Mouse (Mus musculus): ENCODE data around the gene Ppargc1a. TPM values are rescaled to one million over a fixed set of nuclear protein-coding genes. Genes with fewer than 3 reads are reported as not detected.
A peak's percentile ranks its signal among the peaks of the same experiment; 100 is the strongest.

Ppargc1a gene
- polyA plus RNA-seq, 1 experiment from 2014 or later, result 8.1 TPM

DNA sequence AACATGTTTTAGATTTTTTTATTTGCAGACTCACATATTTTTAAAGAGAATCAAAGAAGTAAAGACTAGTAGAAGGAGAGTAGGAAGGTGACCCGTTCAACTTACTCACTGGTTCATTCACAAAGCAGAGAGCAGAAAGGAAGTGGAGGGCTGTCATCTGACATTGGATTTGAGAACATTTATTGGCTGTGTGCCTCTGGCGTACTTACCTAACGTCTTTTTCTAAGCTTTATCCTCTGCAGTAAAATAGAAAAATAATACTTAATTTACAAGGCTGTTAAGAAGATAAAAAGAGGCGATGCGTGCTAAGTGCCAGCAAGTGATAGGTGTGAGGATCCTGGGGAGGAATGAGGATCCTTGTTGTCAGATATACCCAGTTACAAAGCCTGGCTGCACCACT, 24.7 kb upstream of the Ppargc1a start:
- TF ChIP-seq CTCF (IDR thresholded peaks at IDR 0.05; ENCODE audit: low read depth), result no peak
- Histone ChIP-seq H3K27me3 (replicated peaks; ENCODE audit: control insufficient read depth, insufficient read depth, low read length) (no peaks in the 10 kb centered on the region), H3K4me2 (replicated peaks; ENCODE audit: low read depth) (no peak overlapping the region), H3K9ac (ENCODE audit: low read depth, low read length) (no peak overlapping the region), H3K9me3 (ENCODE audit: control insufficient read depth) (no peaks in the 10 kb centered on the region), H3K4me1 (replicated peaks; ENCODE audit: control insufficient read depth, insufficient read depth, low read length) (no peaks in the 10 kb centered on the region), H3K4me3 (ENCODE audit: low read depth, low read length) (no peak overlapping the region), H3K36me3 (ENCODE audit: control insufficient read depth, insufficient read depth) (no peaks in the 10 kb centered on the region), H3K27ac (ENCODE audit: low read depth, low read length) (no peak overlapping the region)
- no peak for ATAC-seq
- 39% methylated on average over 5 of the region's 5 CpGs for WGBS

DNA sequence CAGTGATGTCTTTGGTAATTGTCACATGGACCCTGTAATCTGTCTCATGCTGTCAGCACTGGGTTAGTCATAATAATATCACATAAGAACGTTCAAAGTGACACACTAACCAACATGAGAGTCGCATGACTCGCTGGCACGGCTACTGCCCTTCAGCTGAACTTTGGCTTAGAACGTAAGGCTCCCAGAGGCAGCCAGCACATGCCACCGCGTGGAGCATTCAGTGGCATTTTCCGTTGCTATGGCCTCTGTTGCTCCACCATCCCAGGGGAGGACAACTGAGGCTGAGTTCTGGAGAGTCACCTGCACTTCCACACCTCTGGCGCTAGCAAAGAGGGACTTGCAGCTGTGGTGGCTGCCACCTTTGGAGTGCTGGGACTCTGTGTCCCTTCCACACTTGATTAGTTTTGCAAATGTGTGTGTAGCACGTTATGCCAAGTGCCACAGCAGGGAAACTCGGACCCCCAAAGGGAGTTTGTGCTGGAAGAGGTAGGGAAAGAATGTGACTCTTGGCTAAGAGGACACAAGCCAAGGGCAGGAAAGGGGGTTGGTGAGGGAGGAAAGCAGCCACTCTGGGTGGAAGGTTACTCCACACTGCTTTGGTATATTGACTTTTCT, 24.1 kb upstream of the Ppargc1a start:
- no peak overlapping the region for H3K4me3 ChIP-seq (ENCODE audit: low read depth, low read length)
- no peaks in the 10 kb centered on the region for H3K27me3 ChIP-seq (replicated peaks; ENCODE audit: control insufficient read depth, insufficient read depth, low read length)
- 15% methylated on average over 11 of the region's 11 CpGs for WGBS
- H3K9me3 ChIP-seq (ENCODE audit: control insufficient read depth), result no peaks in the 10 kb centered on the region
- no peaks in the 10 kb centered on the region for H3K36me3 ChIP-seq (ENCODE audit: control insufficient read depth, insufficient read depth)
- H3K27ac ChIP-seq (ENCODE audit: low read depth, low read length), result peak overlapping the region; percentile 17; the same call in 1 of the 2 replicates
- peak; percentile 98 for ATAC-seq
- no peak overlapping the region for H3K9ac ChIP-seq (ENCODE audit: low read depth, low read length)
- H3K4me2 ChIP-seq (replicated peaks; ENCODE audit: low read depth), result peak overlapping the region; percentile 30; the same call in 1 of the 2 replicates
- peak; percentile 23; the same call in 1 of the 2 replicates for TF ChIP-seq CTCF (IDR thresholded peaks at IDR 0.05; ENCODE audit: low read depth)
- no peaks in the 10 kb centered on the region for H3K4me1 ChIP-seq (replicated peaks; ENCODE audit: control insufficient read depth, insufficient read depth, low read length)

DNA sequence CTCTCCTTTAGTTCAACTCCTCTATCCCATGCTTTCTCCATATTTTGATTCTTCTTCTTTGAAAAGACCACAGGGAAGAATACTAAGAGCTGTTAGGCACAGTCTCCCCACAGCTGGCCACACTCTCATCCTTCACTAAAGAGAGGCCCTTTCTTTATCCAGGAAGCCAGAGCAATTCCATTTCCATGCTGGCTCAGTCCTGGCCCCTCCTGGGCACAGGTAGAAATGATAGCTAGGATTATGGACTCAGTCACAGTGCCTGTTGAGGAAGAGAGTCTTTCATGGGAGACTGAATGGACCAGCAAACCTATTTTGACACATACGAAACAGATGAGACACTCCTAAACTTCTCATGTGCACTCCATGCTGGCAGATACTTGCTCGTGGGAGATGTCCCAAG, 18.7 kb upstream of the Ppargc1a start:
- H3K4me3 ChIP-seq (ENCODE audit: low read depth, low read length), result no peak overlapping the region
- H3K27ac ChIP-seq (ENCODE audit: low read depth, low read length), result no peak overlapping the region
- peaks cover 3% of the 10 kb centered on the region; the same call in 1 of the 2 replicates for H3K4me1 ChIP-seq (replicated peaks; ENCODE audit: control insufficient read depth, insufficient read depth, low read length)
- no peaks in the 10 kb centered on the region for H3K36me3 ChIP-seq (ENCODE audit: control insufficient read depth, insufficient read depth)
- H3K9ac ChIP-seq (ENCODE audit: low read depth, low read length), result no peak overlapping the region
- peak; percentile 75 for TF ChIP-seq CTCF (IDR thresholded peaks at IDR 0.05; ENCODE audit: low read depth)
- H3K9me3 ChIP-seq (ENCODE audit: control insufficient read depth), result no peaks in the 10 kb centered on the region
- WGBS, result 84% methylated on average over 2 of the region's 2 CpGs
- H3K4me2 ChIP-seq (replicated peaks; ENCODE audit: low read depth), result no peak overlapping the region
- ATAC-seq, result 0 out of 2 replicates have a peak, but pooled peaks have one; percentile 55
- H3K27me3 ChIP-seq (replicated peaks; ENCODE audit: control insufficient read depth, insufficient read depth, low read length), result no peaks in the 10 kb centered on the region

DNA sequence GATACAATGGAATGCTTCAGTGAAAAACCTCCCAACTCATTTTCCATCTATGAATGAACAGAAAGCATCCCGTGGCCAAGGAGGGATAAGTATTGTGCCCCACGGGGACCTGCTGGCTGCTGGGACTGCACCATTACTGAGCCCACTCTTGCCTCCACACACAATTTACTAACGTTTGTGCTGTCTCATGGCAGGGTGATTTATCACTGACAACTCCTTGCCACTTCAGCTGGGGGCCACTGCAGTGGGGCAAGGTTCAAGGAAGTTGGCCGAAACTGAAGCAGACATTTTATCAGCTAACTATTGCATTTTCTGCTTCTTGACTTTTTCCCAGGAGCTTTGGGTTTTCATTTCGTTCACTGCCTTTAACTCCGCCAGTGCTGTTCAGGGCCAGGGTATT, 17.5 kb upstream of the Ppargc1a start:
- peak; percentile 77 for ATAC-seq
- Histone ChIP-seq H3K4me1 (replicated peaks; ENCODE audit: control insufficient read depth, insufficient read depth, low read length) (peaks cover 3% of the 10 kb centered on the region; the same call in 1 of the 2 replicates), H3K9ac (ENCODE audit: low read depth, low read length) (no peak overlapping the region), H3K4me2 (replicated peaks; ENCODE audit: low read depth) (no peak overlapping the region; the same call in 1 of the 2 replicates), H3K9me3 (ENCODE audit: control insufficient read depth) (no peaks in the 10 kb centered on the region), H3K27ac (ENCODE audit: low read depth, low read length) (peak overlapping the region; percentile 70), H3K36me3 (ENCODE audit: control insufficient read depth, insufficient read depth) (no peaks in the 10 kb centered on the region), H3K27me3 (replicated peaks; ENCODE audit: control insufficient read depth, insufficient read depth, low read length) (no peaks in the 10 kb centered on the region), H3K4me3 (ENCODE audit: low read depth, low read length) (no peak overlapping the region)
- no peak for TF ChIP-seq CTCF (IDR thresholded peaks at IDR 0.05; ENCODE audit: low read depth)
- WGBS, result 27% methylated on average over 6 of the region's 6 CpGs

DNA sequence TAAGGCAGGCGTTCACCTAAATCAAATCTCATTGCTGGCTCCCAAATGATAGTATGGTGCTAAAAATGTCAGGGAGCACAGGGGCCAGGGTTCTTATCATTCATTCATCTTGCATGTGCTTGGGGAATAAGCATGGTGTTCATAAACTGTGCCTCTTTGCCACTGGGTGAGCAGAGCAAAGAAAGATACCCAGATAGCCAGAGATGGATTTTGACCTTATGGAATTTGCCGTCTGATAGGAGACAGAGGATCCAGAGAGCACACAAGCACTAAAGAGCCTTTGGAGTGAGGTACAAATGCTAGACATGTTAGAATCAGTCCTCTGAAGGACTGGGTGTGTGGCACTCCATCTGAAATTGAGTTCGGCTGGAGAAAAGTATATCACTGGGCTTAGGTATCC, 16.7 kb upstream of the Ppargc1a start:
- H3K9ac ChIP-seq (ENCODE audit: low read depth, low read length), result no peak overlapping the region
- peaks cover 3% of the 10 kb centered on the region; the same call in 1 of the 2 replicates for H3K4me1 ChIP-seq (replicated peaks; ENCODE audit: control insufficient read depth, insufficient read depth, low read length)
- H3K27me3 ChIP-seq (replicated peaks; ENCODE audit: control insufficient read depth, insufficient read depth, low read length), result no peaks in the 10 kb centered on the region
- no peak for TF ChIP-seq CTCF (IDR thresholded peaks at IDR 0.05; ENCODE audit: low read depth)
- no peaks in the 10 kb centered on the region for H3K36me3 ChIP-seq (ENCODE audit: control insufficient read depth, insufficient read depth)
- peak; percentile 52 for ATAC-seq
- H3K4me3 ChIP-seq (ENCODE audit: low read depth, low read length), result no peak overlapping the region
- 60% methylated on average over 3 of the region's 3 CpGs for WGBS
- H3K27ac ChIP-seq (ENCODE audit: low read depth, low read length), result peak overlapping the region; percentile 23; the same call in 1 of the 2 replicates
- H3K9me3 ChIP-seq (ENCODE audit: control insufficient read depth), result no peaks in the 10 kb centered on the region
- peak overlapping the region; percentile 10; the same call in 1 of the 2 replicates for H3K4me2 ChIP-seq (replicated peaks; ENCODE audit: low read depth)

DNA sequence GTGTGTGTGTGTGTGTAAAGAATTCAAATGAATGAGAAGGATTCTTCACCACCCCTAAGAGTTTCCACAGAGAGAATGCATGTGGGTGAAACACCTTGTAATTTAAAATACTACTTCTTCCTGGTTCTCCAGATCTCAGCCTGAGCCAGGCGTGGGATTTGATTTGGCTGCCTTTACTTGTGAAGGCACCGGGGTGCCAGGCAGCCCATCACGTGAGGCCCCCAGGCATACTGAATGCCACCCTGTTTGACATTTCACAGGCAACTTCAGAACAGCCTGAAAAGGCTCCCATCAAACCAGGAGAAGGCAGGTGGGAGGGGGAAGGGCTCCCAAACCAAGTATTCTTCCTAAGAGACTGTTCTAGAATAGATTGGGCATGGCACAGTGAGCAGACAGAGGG, 16.1 kb upstream of the Ppargc1a start:
- Histone ChIP-seq H3K36me3 (ENCODE audit: control insufficient read depth, insufficient read depth) (no peaks in the 10 kb centered on the region), H3K4me3 (ENCODE audit: low read depth, low read length) (no peak overlapping the region), H3K9me3 (ENCODE audit: control insufficient read depth) (no peaks in the 10 kb centered on the region), H3K4me1 (replicated peaks; ENCODE audit: control insufficient read depth, insufficient read depth, low read length) (peaks cover 3% of the 10 kb centered on the region; the same call in 1 of the 2 replicates), H3K27me3 (replicated peaks; ENCODE audit: control insufficient read depth, insufficient read depth, low read length) (no peaks in the 10 kb centered on the region), H3K9ac (ENCODE audit: low read depth, low read length) (no peak overlapping the region), H3K4me2 (replicated peaks; ENCODE audit: low read depth) (no peak overlapping the region), H3K27ac (ENCODE audit: low read depth, low read length) (no peak overlapping the region)
- no peak for ATAC-seq
- 80% methylated on average over 3 of the region's 3 CpGs for WGBS
- TF ChIP-seq CTCF (IDR thresholded peaks at IDR 0.05; ENCODE audit: low read depth), result no peak

Data from intestine, postnatal 0 days (tissue).